Mouse (Mus musculus) forebrain, embryonic 12.5 days (tissue): Measurements from ENCODE around the gene Simc1. TPM values are rescaled to one million over a fixed set of nuclear protein-coding genes. Genes with fewer than 3 reads are reported as not detected.

Experiments used
- ATAC-seq: fragments of 200-750 bp; cut with Nextera tagmentation; 2 replicates; pipeline ENCODE4 v1.8.0; 2017; ENCODE audit warnings: moderate TSS enrichment; ENCODE audit not compliant: low FRiP score
- H3K27ac ChIP-seq: fragments of 300-500 bp; sonication (generic); 2 replicates; pipeline ENCODE4 v1.5.1; 2016; ENCODE audit warnings: mild to moderate bottlenecking
- H3K27me3 ChIP-seq: fragments of 300-500 bp; sonication (generic); 2 replicates; pipeline ENCODE4 v1.6.1; 2016; ENCODE audit warnings: mild to moderate bottlenecking
- H3K36me3 ChIP-seq: fragments of 300-500 bp; sonication (generic); replicated peaks from 2 replicates; pipeline ENCODE4 v1.6.1; 2016; ENCODE audit warnings: mild to moderate bottlenecking
- H3K4me1 ChIP-seq: fragments of 300-500 bp; sonication (generic); 2 replicates; pipeline ENCODE4 v1.6.1; 2016
- H3K4me2 ChIP-seq: fragments of 300-500 bp; sonication (generic); 2 replicates; pipeline ENCODE4 v1.6.1; 2016; ENCODE audit warnings: mild to moderate bottlenecking, moderate library complexity
- H3K4me3 ChIP-seq: fragments of 300-500 bp; sonication (generic); replicated peaks from 2 replicates; pipeline ENCODE4 v1.5.1; 2016; ENCODE audit warnings: mild to moderate bottlenecking
- H3K9ac ChIP-seq: fragments of 300-500 bp; sonication (generic); 2 replicates; pipeline ENCODE4 v1.6.1; 2016; ENCODE audit warnings: mild to moderate bottlenecking
- H3K9me3 ChIP-seq: fragments of 300-500 bp; sonication (generic); 2 replicates; pipeline ENCODE4 v1.6.1; 2016
- WGBS: fragments of 180-500 bp; shearing (Covaris S2); methylation state at CpG from one replicate; pipeline ENCODE4 v1.1.7; 2016; 5-methylcytosine and 5-hydroxymethylcytosine counted together
- polyA plus RNA-seq: library from polyadenylated mRNA; unstranded; fragments of >200 nt; fragmentation: Nextera tagmentation; extraction: Ambion mirVana; gene quantifications from 2 replicates; pipeline ENCODE4 v1.2.1, GENCODE M21; 2016

Gene Simc1
- polyA plus RNA-seq, 1 experiment from 2014 or later, result 20.3 TPM

- ATAC-seq, result no peak
- Histone ChIP-seq H3K9ac (no peak overlapping the region), H3K27me3 (no peaks in the 10 kb centered on the region), H3K4me1 (0 out of 2 replicates have a peak, but pooled peaks cover 2% of the 10 kb centered on the region), H3K27ac (no peak overlapping the region), H3K9me3 (no peaks in the 10 kb centered on the region), H3K36me3 (peaks cover 93% of the 10 kb centered on the region), H3K4me2 (no peak overlapping the region), H3K4me3 (no peak overlapping the region)
- 90% methylated on average over 1 of the region's 1 CpGs for WGBS
Measured at GRCm38 (mm10) chr13:54557652-54558051, 54.1 kb downstream of the Simc1 start.

- no peaks in the 10 kb centered on the region for H3K9me3 ChIP-seq
- no peaks in the 10 kb centered on the region for H3K27me3 ChIP-seq
- no peak overlapping the region for H3K9ac ChIP-seq
- WGBS, result 90% methylated on average over 2 of the region's 2 CpGs
- H3K36me3 ChIP-seq, result peaks cover 81% of the 10 kb centered on the region
- peaks cover 19% of the 10 kb centered on the region for H3K4me1 ChIP-seq
- ATAC-seq, result no peak
- H3K4me3 ChIP-seq, result no peak overlapping the region
- H3K4me2 ChIP-seq, result no peak overlapping the region
- H3K27ac ChIP-seq, result no peak overlapping the region
Measured at GRCm38 (mm10) chr13:54559656-54560055, 56.1 kb downstream of the Simc1 start.

- H3K36me3 ChIP-seq, result peaks cover 73% of the 10 kb centered on the region
- H3K27me3 ChIP-seq, result no peaks in the 10 kb centered on the region
- H3K4me1 ChIP-seq, result peaks cover 19% of the 10 kb centered on the region
- no peak overlapping the region for H3K4me2 ChIP-seq
- no peak overlapping the region for H3K4me3 ChIP-seq
- H3K9ac ChIP-seq, result no peak overlapping the region
- no peak overlapping the region for H3K27ac ChIP-seq
- no peak for ATAC-seq
- no peaks in the 10 kb centered on the region for H3K9me3 ChIP-seq
- WGBS, result 98% methylated on average over 7 of the region's 7 CpGs
Measured at GRCm38 (mm10) chr13:54560608-54561007, 57.0 kb downstream of the Simc1 start.

GRCm38 (mm10) chr13:54562562-54562961, 59.0 kb downstream of the Simc1 start:
- H3K9me3 ChIP-seq, result no peaks in the 10 kb centered on the region
- H3K4me2 ChIP-seq, result no peak overlapping the region
- 87% methylated on average over 7 of the region's 7 CpGs for WGBS
- H3K27ac ChIP-seq, result no peak overlapping the region
- no peak for ATAC-seq
- H3K4me1 ChIP-seq, result peaks cover 19% of the 10 kb centered on the region
- no peaks in the 10 kb centered on the region for H3K27me3 ChIP-seq
- no peak overlapping the region for H3K9ac ChIP-seq
- H3K36me3 ChIP-seq, result peaks cover 54% of the 10 kb centered on the region
- no peak overlapping the region for H3K4me3 ChIP-seq

DNA sequence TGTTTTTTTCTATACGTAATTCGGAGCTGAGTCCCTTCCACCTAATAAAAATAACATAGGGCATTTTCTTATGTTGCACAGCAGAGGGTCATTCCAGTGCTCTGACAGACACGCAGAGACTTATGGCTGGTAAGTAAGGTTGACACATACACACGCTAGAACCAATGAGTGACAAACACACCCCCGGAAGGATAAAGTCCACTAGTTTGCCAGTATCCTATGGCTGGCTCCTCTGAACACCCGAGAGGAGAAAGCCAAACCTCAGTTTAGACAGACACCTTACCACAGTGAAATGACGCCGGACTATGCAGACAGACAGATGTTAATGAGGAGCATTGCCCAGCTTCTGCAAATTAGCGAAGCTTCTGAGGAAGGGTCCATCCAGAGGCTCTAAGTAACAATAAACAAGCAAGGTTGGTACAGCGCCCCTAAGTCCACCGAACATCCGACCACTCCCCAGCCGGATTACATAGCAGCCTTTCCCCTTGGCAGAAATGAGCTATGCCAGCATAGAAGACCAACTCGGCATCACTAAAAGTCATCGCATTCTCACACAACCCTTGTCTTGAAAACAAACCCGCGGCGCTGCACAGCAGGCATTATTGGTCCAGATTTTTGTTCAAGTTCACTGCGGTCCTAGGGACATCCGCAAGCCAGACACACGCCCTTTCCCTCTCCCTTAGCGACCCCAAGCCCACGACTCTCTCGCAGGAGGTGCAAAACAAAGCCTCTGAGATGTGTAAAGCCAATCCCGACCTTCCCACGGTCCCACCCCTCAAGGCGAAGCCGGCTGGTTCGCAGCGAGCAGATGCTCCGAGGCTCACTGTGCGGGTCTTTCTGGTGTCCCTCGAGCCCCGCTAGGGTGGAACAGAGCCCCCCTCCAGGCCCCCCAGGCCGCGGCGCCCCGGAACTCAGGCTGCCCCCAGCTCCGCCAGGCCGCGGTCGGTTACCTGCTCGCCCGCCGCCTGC, 60.9 kb downstream of the Simc1 start:
- H3K27ac ChIP-seq, result peak overlapping the region; percentile 84

DNA sequence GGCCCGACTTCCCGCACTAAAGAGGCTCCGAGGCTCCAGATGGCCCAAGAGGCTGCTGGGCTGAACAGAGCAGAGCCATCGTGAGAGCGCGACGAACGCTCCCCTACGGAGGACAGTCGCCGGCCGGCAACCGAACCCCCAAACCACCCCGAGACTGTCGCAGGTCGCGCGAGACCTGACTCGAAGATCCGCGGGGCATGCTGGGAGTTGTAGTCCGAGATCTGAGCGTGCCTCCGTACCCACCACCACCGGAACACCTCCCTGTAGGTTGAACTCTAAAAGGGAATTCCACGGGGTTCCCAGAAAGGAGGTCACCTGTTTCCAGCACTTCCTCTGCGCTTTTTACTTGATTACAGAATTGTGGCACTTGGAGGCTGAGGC, 61.6 kb downstream of the Simc1 start, which contains the start of gene 4833439L19Rik:
Gene 4833439L19Rik (minus strand): TSS at position 235 of the 381 bp plus-strand sequence.
- Histone ChIP-seq H3K4me2 (peak within 1 kb of the TSS; percentile 87), H3K27ac (peak within 1 kb of the TSS; percentile 84), H3K4me3 (peak within 1 kb of the TSS; percentile 97), H3K4me1 (peaks cover 19% of the 10 kb centered on the region), H3K36me3 (peaks cover 29% of the 10 kb centered on the region), H3K27me3 (no peaks in the 10 kb centered on the region), H3K9ac (peak within 1 kb of the TSS; percentile 98), H3K9me3 (no peaks in the 10 kb centered on the region)
- ATAC-seq, result peak; percentile 98
- under 1% methylated on average over 27 of the region's 27 CpGs for WGBS

More for the DNA sequence above, 60.9 kb downstream of the Simc1 start:
- Histone ChIP-seq H3K9me3 (no peaks in the 10 kb centered on the region), H3K4me3 (peak overlapping the region; percentile 97), H3K27me3 (no peaks in the 10 kb centered on the region), H3K36me3 (peaks cover 35% of the 10 kb centered on the region), H3K9ac (peak overlapping the region; percentile 98), H3K4me2 (peak overlapping the region; percentile 87), H3K4me1 (peaks cover 19% of the 10 kb centered on the region)
- WGBS, result 12% methylated on average over 45 of the region's 45 CpGs
- peak; percentile 67 for ATAC-seq

GRCm38 (mm10) chr13:54565594-54566345, 62.2 kb downstream of the Simc1 start:
- peak overlapping the region; percentile 87 for H3K4me2 ChIP-seq
- H3K4me3 ChIP-seq, result peak overlapping the region; percentile 97
- H3K4me1 ChIP-seq, result peaks cover 19% of the 10 kb centered on the region
- no peaks in the 10 kb centered on the region for H3K9me3 ChIP-seq
- H3K9ac ChIP-seq, result peak overlapping the region; percentile 98; the same call in 1 of the 2 replicates
- peaks cover 23% of the 10 kb centered on the region for H3K36me3 ChIP-seq
- 36% methylated on average over 8 of the region's 8 CpGs for WGBS
- H3K27me3 ChIP-seq, result no peaks in the 10 kb centered on the region
- no peak; the same call in none of the 2 replicates for ATAC-seq
- 0 out of 2 replicates have a peak overlapping the region, but pooled peaks have one; percentile 16 for H3K27ac ChIP-seq

DNA sequence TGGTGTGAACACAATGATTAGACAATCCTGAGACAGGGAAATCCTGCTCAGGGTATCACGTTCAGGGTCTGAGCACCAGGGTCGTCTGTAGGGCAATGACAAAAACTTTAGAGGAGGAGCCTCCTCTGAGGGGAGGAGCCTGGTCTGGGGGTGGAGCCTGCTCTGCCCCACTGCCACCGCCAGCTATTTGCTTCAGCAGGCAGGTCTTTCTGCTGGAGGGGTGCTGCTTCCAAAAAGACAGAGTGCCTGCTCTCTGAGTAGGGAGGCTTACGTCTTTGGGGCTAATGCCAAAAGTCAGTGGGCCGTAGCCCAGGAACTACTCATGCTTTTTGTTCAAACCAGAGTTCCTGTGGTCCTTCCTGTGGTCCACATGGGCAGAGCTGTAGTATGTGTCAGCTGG, 64.8 kb downstream of the Simc1 start:
- Histone ChIP-seq H3K27ac (no peak overlapping the region), H3K9me3 (no peaks in the 10 kb centered on the region), H3K27me3 (peaks cover 1% of the 10 kb centered on the region; the same call in 1 of the 2 replicates), H3K36me3 (no peaks in the 10 kb centered on the region), H3K4me3 (no peak overlapping the region), H3K4me2 (no peak overlapping the region), H3K9ac (no peak overlapping the region), H3K4me1 (peaks cover 16% of the 10 kb centered on the region)
- no peak for ATAC-seq
- 42% methylated on average over 5 of the region's 5 CpGs for WGBS

DNA sequence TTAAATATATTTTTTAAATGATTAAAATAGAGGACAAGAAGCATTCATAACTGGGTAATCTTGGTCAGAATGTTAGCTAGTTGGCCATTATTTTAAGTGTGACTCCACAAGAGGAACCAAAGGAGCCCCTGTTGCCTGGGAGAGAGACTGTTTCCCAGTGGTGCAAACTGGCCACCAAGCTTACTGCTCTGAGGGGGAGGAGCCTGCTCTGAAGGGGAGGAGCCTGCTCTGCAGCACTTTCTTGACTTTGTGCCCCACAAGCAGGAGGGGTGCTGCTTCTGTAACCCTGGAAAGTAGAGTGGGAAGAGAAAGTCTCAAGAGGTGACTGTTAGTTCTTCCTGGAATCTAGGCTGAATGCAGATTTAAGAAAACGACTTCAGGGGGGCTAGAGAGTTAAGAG, 65.7 kb downstream of the Simc1 start:
- no peak for ATAC-seq
- peaks cover 10% of the 10 kb centered on the region for H3K27me3 ChIP-seq
- no peak overlapping the region for H3K4me3 ChIP-seq
- H3K36me3 ChIP-seq, result no peaks in the 10 kb centered on the region
- WGBS, result 67% methylated on average over 1 of the region's 1 CpGs
- H3K9ac ChIP-seq, result no peak overlapping the region
- peaks cover 10% of the 10 kb centered on the region for H3K4me1 ChIP-seq
- H3K9me3 ChIP-seq, result no peaks in the 10 kb centered on the region
- no peak overlapping the region for H3K27ac ChIP-seq
- no peak overlapping the region for H3K4me2 ChIP-seq

DNA sequence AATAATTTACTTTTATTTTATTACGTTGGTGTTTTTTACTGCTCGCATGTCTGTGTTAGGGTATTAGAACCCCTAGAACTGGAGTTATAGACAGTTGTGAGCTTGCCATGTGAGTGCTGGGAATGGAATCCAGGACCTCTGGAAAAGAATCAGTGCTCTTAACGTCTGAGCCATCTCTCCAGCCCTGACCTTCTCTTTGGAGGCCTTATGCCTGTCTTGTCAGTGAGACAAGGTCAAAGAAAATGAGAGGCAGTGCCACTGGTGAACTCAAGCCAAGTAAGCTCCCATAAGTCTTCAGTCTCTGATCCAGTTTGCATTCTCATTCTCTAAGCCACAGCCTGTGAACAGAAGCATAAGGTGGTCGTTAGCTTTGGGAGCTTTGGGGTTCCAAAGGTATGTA, 67.2 kb downstream of the Simc1 start:
- Histone ChIP-seq H3K9ac (no peak overlapping the region), H3K4me1 (peaks cover 15% of the 10 kb centered on the region), H3K9me3 (no peaks in the 10 kb centered on the region), H3K4me3 (no peak overlapping the region), H3K27me3 (peaks cover 12% of the 10 kb centered on the region), H3K27ac (no peak overlapping the region), H3K4me2 (no peak overlapping the region), H3K36me3 (no peaks in the 10 kb centered on the region)
- 68% methylated on average over 4 of the region's 4 CpGs for WGBS
- no peak for ATAC-seq

- H3K36me3 ChIP-seq, result peaks cover 1% of the 10 kb centered on the region; the same call in 1 of the 2 replicates
- no peak overlapping the region for H3K27ac ChIP-seq
- no peak overlapping the region for H3K4me3 ChIP-seq
- 27% methylated on average over 2 of the region's 2 CpGs for WGBS
- H3K4me2 ChIP-seq, result no peak overlapping the region
- H3K9ac ChIP-seq, result no peak overlapping the region
- ATAC-seq, result no peak
- H3K4me1 ChIP-seq, result peaks cover 24% of the 10 kb centered on the region
- H3K9me3 ChIP-seq, result no peaks in the 10 kb centered on the region
- peaks cover 12% of the 10 kb centered on the region for H3K27me3 ChIP-seq
Measured at GRCm38 (mm10) chr13:54571637-54572036, 68.1 kb downstream of the Simc1 start.

- Histone ChIP-seq H3K9me3 (no peaks in the 10 kb centered on the region), H3K36me3 (peaks cover 11% of the 10 kb centered on the region; the same call in 1 of the 2 replicates), H3K27me3 (peaks cover 12% of the 10 kb centered on the region), H3K4me2 (no peak overlapping the region), H3K9ac (no peak overlapping the region), H3K4me3 (no peak overlapping the region), H3K27ac (no peak overlapping the region), H3K4me1 (peaks cover 30% of the 10 kb centered on the region)
- 88% methylated on average over 4 of the region's 4 CpGs for WGBS
- no peak for ATAC-seq
Measured at GRCm38 (mm10) chr13:54572621-54573020, 69.0 kb downstream of the Simc1 start.
